Mouse (Mus musculus) kidney, embryonic 16.5 days (tissue): ENCODE results near the gene Dennd2c. TPM values are rescaled to one million over a fixed set of nuclear protein-coding genes. Genes with fewer than 3 reads are reported as not detected.
"Not testable (repeated sequence)": the region's sequence is repeated elsewhere in the genome, so short reads cannot be mapped to it uniquely, and the experiment has no call there.

Experiments
- ATAC-seq: fragments of 200-750 bp; cut with Nextera tagmentation; 2 replicates; pipeline ENCODE4 v1.8.0; 2017; ENCODE audit warnings: moderate TSS enrichment; ENCODE audit not compliant: low FRiP score, low TSS enrichment
- H3K27ac ChIP-seq: fragments of 300-500 bp; sonication (generic); 2 replicates; pipeline ENCODE4 v1.5.1; 2014; ENCODE audit warnings: low read length
- H3K27me3 ChIP-seq: fragments of 300-500 bp; sonication (generic); 2 replicates; pipeline ENCODE4 v1.6.1; 2014; ENCODE audit warnings: low read length, control low read depth, mixed read lengths; ENCODE audit not compliant: insufficient read depth
- H3K36me3 ChIP-seq: fragments of 300-500 bp; sonication (generic); 2 replicates; pipeline ENCODE4 v1.6.1; 2014; ENCODE audit warnings: low read length, control low read depth, mixed read lengths; ENCODE audit not compliant: insufficient read depth
- H3K4me1 ChIP-seq: fragments of 300-500 bp; sonication (generic); 2 replicates; pipeline ENCODE4 v1.6.1; 2014; ENCODE audit warnings: low read length, control low read depth, mixed read lengths; ENCODE audit not compliant: insufficient read depth
- H3K4me2 ChIP-seq: fragments of 300-500 bp; sonication (generic); replicated peaks from 2 replicates; pipeline ENCODE4 v1.6.1; 2014; ENCODE audit warnings: low read depth, low read length
- H3K4me3 ChIP-seq: fragments of 300-500 bp; sonication (generic); 2 replicates; pipeline ENCODE4 v1.5.1; 2014; ENCODE audit warnings: mild to moderate bottlenecking, low read length
- H3K9ac ChIP-seq: fragments of 300-500 bp; sonication (generic); replicated peaks from 2 replicates; pipeline ENCODE4 v1.6.1; 2014; ENCODE audit warnings: low read length
- H3K9me3 ChIP-seq: fragments of 300-500 bp; sonication (generic); 2 replicates; pipeline ENCODE4 v1.6.1; 2016; ENCODE audit warnings: low read length, control low read depth
- WGBS: fragments of 180-500 bp; shearing (Covaris S2); extraction: QIAGEN DNeasy Blood & Tissue Kit; methylation state at CpG from one replicate; pipeline ENCODE4 v1.1.7; 2014; 5-methylcytosine and 5-hydroxymethylcytosine counted together
- polyA plus RNA-seq: library from polyadenylated mRNA; unstranded; fragments of >200 nt; fragmentation: Nextera tagmentation; extraction: Ambion mirVana; gene quantifications from 2 replicates; pipeline ENCODE4 v1.2.1, GENCODE M21; 2015

Dennd2c gene
- polyA plus RNA-seq, 1 experiment from 2014 or later: 4.0 TPM

DNA sequence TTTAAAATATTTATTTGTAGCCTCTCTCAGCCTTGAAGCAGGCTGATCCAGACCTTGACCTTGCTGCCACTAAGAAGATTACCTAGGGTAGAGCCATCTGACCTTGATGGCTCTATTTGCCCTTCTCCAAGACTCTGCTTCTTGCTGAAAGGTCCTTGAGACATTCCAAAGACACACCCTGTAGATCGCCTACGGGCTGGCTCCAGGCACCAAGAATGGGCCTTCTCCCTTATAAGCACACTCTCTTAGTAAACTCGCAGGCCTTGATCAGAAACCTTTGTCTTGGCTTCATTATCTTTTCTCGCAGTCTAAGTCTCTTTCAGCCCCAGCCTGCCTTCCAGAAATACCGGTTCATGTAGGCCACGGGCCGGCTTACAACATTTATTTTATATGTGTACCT, 98.7 kb downstream of the Dennd2c start:
- H3K9me3 ChIP-seq: peaks cover 10% of the 10 kb centered on the region; the same call in 1 of the 2 replicates
- not testable (repeated sequence) for H3K4me3 ChIP-seq, H3K4me2 ChIP-seq, H3K4me1 ChIP-seq, H3K27ac ChIP-seq, H3K9ac ChIP-seq, H3K36me3 ChIP-seq, H3K27me3 ChIP-seq, ATAC-seq
- 92% methylated on average over 7 of the region's 7 CpGs for WGBS

DNA sequence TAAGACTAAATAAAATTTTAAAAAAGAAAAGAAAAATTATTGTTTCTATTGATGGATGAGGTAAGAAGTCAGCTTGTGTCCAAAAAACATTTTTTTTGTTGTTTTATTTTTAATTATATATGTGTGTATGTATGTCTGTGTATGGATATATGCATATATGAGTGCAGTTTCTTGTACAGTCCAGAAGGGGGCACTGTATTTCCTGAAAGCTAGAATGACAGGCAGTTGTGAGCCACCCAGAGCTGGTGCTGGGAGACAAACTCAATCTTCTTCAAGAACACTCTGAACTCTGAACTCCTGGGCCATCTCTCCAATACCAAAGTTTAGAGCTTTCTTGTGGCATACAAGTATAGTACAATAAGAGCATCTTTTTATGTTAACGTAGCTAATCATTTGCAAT, 101.2 kb downstream of the Dennd2c start:
- Histone ChIP-seq H3K27ac (no peak overlapping the region), H3K27me3 (no peaks in the 10 kb centered on the region), H3K4me2 (no peak overlapping the region), H3K9me3 (peaks cover 10% of the 10 kb centered on the region; the same call in 1 of the 2 replicates), H3K9ac (no peak overlapping the region), H3K36me3 (no peaks in the 10 kb centered on the region), H3K4me1 (no peaks in the 10 kb centered on the region), H3K4me3 (no peak overlapping the region)
- no peak for ATAC-seq
- WGBS: 97% methylated on average over 1 of the region's 1 CpGs

DNA sequence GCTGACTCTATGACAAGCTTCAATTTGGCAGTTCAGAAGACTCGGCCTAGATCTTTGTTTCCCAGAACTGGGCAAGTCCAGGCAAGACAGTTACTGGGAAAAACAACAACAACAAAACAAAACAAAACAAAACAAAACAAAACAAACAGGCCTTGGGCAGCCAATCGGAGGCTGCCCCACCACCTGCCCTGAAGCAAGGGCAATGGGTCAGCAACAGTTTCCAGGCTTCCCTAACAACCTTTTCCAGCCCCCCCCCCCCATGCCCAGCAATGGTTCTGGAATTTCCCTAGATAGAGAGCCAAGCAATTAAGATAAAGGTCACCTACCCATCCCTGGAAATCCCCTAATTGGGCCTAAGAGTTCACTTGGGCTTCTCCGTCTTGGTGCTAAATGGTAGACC, 102.0 kb downstream of the Dennd2c start:
- no peaks in the 10 kb centered on the region for H3K27me3 ChIP-seq
- H3K27ac ChIP-seq: no peak overlapping the region
- no peak overlapping the region for H3K4me2 ChIP-seq
- no peak overlapping the region for H3K9ac ChIP-seq
- no peak overlapping the region for H3K4me3 ChIP-seq
- no peaks in the 10 kb centered on the region for H3K36me3 ChIP-seq
- no peak for ATAC-seq
- H3K9me3 ChIP-seq: peaks cover 10% of the 10 kb centered on the region; the same call in 1 of the 2 replicates
- no peaks in the 10 kb centered on the region for H3K4me1 ChIP-seq
- 93% methylated on average over 3 of the region's 3 CpGs for WGBS

DNA sequence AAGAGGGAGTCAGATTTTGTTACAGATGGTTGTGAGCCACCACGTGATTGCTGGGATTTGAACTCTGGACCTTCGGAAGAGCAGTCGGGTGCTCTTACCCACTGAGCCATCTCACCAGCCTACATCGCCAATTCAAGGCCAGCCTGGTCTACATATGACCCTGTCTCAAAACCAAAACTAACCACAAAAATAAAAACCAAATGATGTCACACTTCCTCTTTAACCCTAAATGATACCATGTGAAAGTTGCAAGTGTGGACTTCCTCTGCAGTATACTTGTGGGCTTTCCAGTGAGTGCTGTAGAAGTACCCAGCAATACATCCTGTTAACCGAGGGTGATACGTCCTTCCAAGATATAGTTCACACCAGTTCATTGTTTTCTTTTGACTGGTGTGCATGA, 104.0 kb downstream of the Dennd2c start:
- Histone ChIP-seq H3K4me1 (no peaks in the 10 kb centered on the region), H3K36me3 (no peaks in the 10 kb centered on the region), H3K4me2 (no peak overlapping the region), H3K27me3 (no peaks in the 10 kb centered on the region), H3K9me3 (0 out of 2 replicates have a peak, but pooled peaks cover 3% of the 10 kb centered on the region), H3K4me3 (no peak overlapping the region), H3K9ac (no peak overlapping the region), H3K27ac (no peak overlapping the region)
- no peak for ATAC-seq
- WGBS: 87% methylated on average over 6 of the region's 6 CpGs

DNA sequence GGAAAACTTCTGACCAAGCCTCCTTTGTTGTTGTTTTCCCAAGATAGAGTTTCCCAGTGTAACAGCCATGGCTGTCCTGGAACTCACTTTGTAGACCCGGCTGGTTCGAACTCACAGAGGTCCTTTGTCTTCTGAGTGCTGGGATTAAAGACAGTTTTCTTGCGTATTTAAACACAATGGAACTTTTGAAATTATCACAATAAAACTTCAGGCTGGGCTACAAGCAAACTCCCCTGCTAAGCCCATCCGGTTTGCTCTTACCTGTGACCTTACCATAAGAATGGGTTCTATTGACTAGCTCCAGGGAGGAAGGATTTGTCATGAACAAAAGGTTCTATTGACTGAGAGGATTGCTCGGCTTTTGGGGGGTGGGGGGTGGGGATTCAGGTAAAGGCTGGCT, 105.3 kb downstream of the Dennd2c start:
- Histone ChIP-seq H3K4me2 (no peak overlapping the region), H3K4me3 (no peak overlapping the region), H3K36me3 (no peaks in the 10 kb centered on the region), H3K9ac (no peak overlapping the region), H3K9me3 (0 out of 2 replicates have a peak, but pooled peaks cover 3% of the 10 kb centered on the region), H3K4me1 (no peaks in the 10 kb centered on the region), H3K27ac (no peak overlapping the region), H3K27me3 (no peaks in the 10 kb centered on the region)
- no peak for ATAC-seq
- WGBS: 57% methylated on average over 5 of the region's 5 CpGs

DNA sequence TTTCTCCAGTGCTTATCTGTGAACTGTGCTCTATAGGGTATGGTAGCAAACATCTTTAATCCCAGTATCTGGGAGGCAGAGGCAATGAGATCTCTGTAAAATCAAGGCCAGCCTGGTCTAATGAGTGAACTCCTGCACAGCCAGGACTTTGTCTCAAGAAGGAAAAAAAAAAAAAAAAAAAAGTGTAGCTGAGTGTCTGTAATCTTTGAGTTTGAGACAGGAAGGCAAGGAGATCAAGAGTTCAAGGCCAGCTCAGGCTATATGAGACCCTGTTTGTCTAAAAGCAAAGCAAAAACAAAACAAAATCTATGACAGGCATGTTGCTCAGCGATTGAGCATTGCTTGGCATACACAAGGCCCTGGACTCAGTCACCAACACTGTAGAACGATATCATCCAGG, 105.8 kb downstream of the Dennd2c start:
- H3K4me1 ChIP-seq: no peaks in the 10 kb centered on the region
- no peak overlapping the region for H3K27ac ChIP-seq
- 0 out of 2 replicates have a peak, but pooled peaks cover 3% of the 10 kb centered on the region for H3K9me3 ChIP-seq
- no peak overlapping the region for H3K4me3 ChIP-seq
- H3K9ac ChIP-seq: no peak overlapping the region
- ATAC-seq: no peak
- H3K27me3 ChIP-seq: no peaks in the 10 kb centered on the region
- 81% methylated on average over 2 of the region's 2 CpGs for WGBS
- no peaks in the 10 kb centered on the region for H3K36me3 ChIP-seq
- H3K4me2 ChIP-seq: no peak overlapping the region

DNA sequence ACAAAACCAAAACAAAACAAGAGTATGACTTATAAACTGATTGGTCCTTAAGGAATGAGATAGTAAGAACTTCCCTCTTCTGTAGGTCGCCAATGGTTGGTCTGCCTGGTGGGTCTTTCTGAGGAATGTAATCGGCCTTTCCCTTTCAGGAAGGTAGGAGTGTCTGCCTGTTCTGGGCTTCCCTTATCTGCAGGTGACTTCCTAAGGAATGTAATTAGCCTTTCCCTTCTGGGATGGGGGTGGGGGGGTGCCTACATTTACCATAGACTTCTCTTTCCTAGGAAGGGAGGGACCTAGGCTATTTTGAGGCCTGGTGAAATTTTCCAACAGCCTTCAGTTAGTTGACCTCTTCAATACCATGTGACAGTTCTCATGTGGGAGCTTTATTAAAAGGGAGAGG, 108.7 kb downstream of the Dennd2c start:
- Histone ChIP-seq H3K4me3 (no peak overlapping the region), H3K36me3 (no peaks in the 10 kb centered on the region), H3K4me2 (no peak overlapping the region), H3K9ac (no peak overlapping the region), H3K4me1 (no peaks in the 10 kb centered on the region), H3K9me3 (no peaks in the 10 kb centered on the region), H3K27me3 (no peaks in the 10 kb centered on the region), H3K27ac (no peak overlapping the region)
- no peak for ATAC-seq
- WGBS: 94% methylated on average over 2 of the region's 2 CpGs

DNA sequence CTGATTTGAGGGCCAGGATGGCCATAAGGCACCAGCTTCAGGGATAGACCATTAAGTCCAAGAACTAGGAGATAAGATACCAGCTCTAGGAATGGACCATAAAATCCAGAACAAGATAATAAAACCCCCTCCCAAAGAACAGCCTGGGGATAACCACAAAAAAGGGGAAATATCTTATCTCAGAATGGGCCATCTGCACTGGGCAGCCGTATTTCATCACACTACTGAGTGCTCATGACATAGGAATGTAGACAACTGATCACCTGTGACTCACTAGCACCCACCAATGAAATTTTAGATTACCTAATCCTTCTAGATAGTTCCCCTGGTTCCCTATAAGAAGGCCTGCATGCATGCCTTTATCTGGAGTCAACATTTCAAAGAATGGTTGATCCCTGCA, 109.7 kb downstream of the Dennd2c start:
- no peak for ATAC-seq

DNA sequence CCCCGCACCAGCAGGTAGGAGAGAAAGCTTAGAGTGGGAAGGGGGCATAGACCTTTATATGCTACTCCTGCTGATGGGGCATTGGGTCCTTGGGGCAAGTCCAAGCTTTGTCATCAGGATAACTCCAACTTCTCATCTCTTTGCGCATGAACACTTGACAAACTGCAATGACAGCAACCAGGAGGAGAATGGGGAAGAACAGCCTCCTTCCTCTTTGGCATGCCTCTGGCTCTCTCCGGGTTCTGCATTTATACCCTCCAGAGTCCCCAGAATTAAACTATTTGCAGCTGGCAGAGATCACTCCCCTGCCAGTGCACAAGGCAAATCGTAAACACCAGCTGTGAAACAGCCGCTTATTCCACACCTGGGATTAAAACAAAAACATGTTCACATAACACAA, 111.1 kb downstream of the Dennd2c start:
- H3K9ac ChIP-seq: no peak overlapping the region
- no peaks in the 10 kb centered on the region for H3K36me3 ChIP-seq
- H3K27ac ChIP-seq: no peak overlapping the region
- WGBS: 61% methylated on average over 5 of the region's 5 CpGs
- H3K4me2 ChIP-seq: no peak overlapping the region
- H3K4me3 ChIP-seq: no peak overlapping the region
- no peaks in the 10 kb centered on the region for H3K27me3 ChIP-seq
- H3K4me1 ChIP-seq: no peaks in the 10 kb centered on the region
- no peaks in the 10 kb centered on the region for H3K9me3 ChIP-seq
- no peak for ATAC-seq

More for the DNA sequence above, 109.7 kb downstream of the Dennd2c start:
- no peak overlapping the region for H3K4me2 ChIP-seq
- 87% methylated on average over 1 of the region's 1 CpGs for WGBS
- no peak overlapping the region for H3K9ac ChIP-seq
- no peaks in the 10 kb centered on the region for H3K27me3 ChIP-seq
- H3K36me3 ChIP-seq: no peaks in the 10 kb centered on the region
- H3K4me3 ChIP-seq: no peak overlapping the region
- no peaks in the 10 kb centered on the region for H3K4me1 ChIP-seq
- no peak overlapping the region for H3K27ac ChIP-seq
- H3K9me3 ChIP-seq: no peaks in the 10 kb centered on the region

DNA sequence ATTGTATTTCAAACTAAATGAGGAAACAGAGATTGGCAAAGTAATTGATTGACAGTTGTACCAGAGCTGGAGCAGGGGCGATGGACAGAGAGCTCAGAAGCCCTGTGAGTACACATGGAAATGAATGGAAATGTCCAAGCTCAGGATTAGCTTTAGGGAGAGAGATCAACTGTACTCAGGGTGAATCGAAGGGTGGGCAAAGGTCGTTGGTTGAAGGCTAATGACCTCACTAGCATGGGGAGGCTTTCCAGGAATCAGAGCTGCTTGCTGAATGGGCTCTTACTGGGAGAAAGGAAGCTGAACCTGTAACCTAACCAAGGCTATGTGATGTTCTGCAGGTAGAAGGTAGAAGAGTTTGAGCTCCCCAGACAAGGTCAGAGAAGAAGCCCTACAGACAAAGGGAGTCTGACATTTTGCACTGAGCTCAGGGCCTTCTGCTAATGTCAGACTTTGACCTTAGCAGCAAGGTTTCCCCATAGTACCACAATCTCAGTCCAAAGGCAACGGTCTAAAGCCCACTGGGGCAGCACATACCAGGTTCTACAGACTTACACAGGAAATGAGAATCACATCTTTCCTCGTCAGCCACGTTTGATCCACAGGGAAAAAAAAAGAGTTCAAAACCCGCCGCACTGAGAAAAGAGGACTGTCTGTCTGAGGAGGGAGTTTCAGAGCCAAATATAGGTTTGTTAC, 112.3 kb downstream of the Dennd2c start:
- no peak overlapping the region for H3K4me2 ChIP-seq
- no peaks in the 10 kb centered on the region for H3K9me3 ChIP-seq
- H3K4me1 ChIP-seq: no peaks in the 10 kb centered on the region
- ATAC-seq: no peak
- H3K36me3 ChIP-seq: no peaks in the 10 kb centered on the region
- H3K4me3 ChIP-seq: no peak overlapping the region
- no peak overlapping the region for H3K27ac ChIP-seq
- no peaks in the 10 kb centered on the region for H3K27me3 ChIP-seq
- no peak overlapping the region for H3K9ac ChIP-seq
- 80% methylated on average over 8 of the region's 8 CpGs for WGBS
